Mouse (Mus musculus) retina, postnatal 1 day (tissue): ENCODE measurements around the gene Ppp4r1.

Experiments
- DNase-seq: peaks from one replicate; pipeline ENCODE4 v3.0.0-alpha.2; 2012

Ppp4r1 gene

GRCm38 (mm10) chr17:65782551-65783141 is at the start of gene Ppp4r1:
Ppp4r1 (plus strand) TSS chr17:65782573.
- DNase-seq: peak; percentile 91

- no peak for DNase-seq
These were observed 49.7 kb upstream of the Ppp4r1 start for GRCm38 (mm10) chr17:65732666-65733065.

- no peak for DNase-seq
These were observed 47.3 kb upstream of the Ppp4r1 start for GRCm38 (mm10) chr17:65735088-65735487.

GRCm38 (mm10) chr17:65737175-65737574 is 45.2 kb upstream of the Ppp4r1 start:
- no peak for DNase-seq

- no peak for DNase-seq
These were observed 44.8 kb upstream of the Ppp4r1 start for GRCm38 (mm10) chr17:65737622-65738021.

- no peak for DNase-seq
These were observed 42.3 kb upstream of the Ppp4r1 start for GRCm38 (mm10) chr17:65739874-65740725.

- DNase-seq: no peak
These were observed 40.8 kb upstream of the Ppp4r1 start for GRCm38 (mm10) chr17:65741565-65741964.

GRCm38 (mm10) chr17:65742245-65742905 is 40.0 kb upstream of the Ppp4r1 start:
- DNase-seq: peak; percentile 91

- DNase-seq: no peak
These were observed 39.4 kb upstream of the Ppp4r1 start for GRCm38 (mm10) chr17:65742969-65743368.

- DNase-seq: peak; percentile 83
These were observed 38.6 kb upstream of the Ppp4r1 start for GRCm38 (mm10) chr17:65743664-65744330.

- no peak for DNase-seq
These were observed 36.1 kb upstream of the Ppp4r1 start for GRCm38 (mm10) chr17:65746314-65746713.

GRCm38 (mm10) chr17:65748997-65749396 is 33.4 kb upstream of the Ppp4r1 start:
- DNase-seq: no peak

- no peak for DNase-seq
These were observed 32.6 kb upstream of the Ppp4r1 start for GRCm38 (mm10) chr17:65749803-65750202.

- peak; percentile 38 for DNase-seq
These were observed 32.1 kb upstream of the Ppp4r1 start for GRCm38 (mm10) chr17:65750301-65750700.

- no peak for DNase-seq
These were observed 29.2 kb upstream of the Ppp4r1 start for GRCm38 (mm10) chr17:65753130-65753529.

- DNase-seq: no peak
These were observed 26.5 kb upstream of the Ppp4r1 start for GRCm38 (mm10) chr17:65755857-65756256.

GRCm38 (mm10) chr17:65757150-65757549 is 25.2 kb upstream of the Ppp4r1 start:
- peak; percentile 62 for DNase-seq

- DNase-seq: no peak
These were observed 19.2 kb upstream of the Ppp4r1 start for GRCm38 (mm10) chr17:65763221-65763620.

- DNase-seq: no peak
These were observed 13.9 kb upstream of the Ppp4r1 start for GRCm38 (mm10) chr17:65768486-65768885.

GRCm38 (mm10) chr17:65770982-65771915 is 11.1 kb upstream of the Ppp4r1 start:
- DNase-seq: no peak

GRCm38 (mm10) chr17:65771951-65772934 is 10.1 kb upstream of the Ppp4r1 start, which contains the start of gene Rab31:
Rab31 (minus strand) TSS chr17:65772752.
- DNase-seq: peak; percentile 74
